Mouse (Mus musculus) stomach, embryonic 15.5 days (tissue): ENCODE results near the gene Rars2. TPM values are rescaled to one million over a fixed set of nuclear protein-coding genes. Genes with fewer than 3 reads are reported as not detected.
A peak's percentile ranks its signal among the peaks of the same experiment; 100 is the strongest.
"Not testable (repeated sequence)": the region's sequence is repeated elsewhere in the genome, so short reads cannot be mapped to it uniquely, and the experiment has no call there.

Experiments used
- ATAC-seq: fragments of 200-750 bp; cut with Nextera tagmentation; 2 replicates; pipeline ENCODE4 v1.8.0; 2017; ENCODE audit warnings: low read depth, moderate number of reproducible peaks, moderate TSS enrichment; ENCODE audit not compliant: insufficient read depth, low FRiP score
- H3K27ac ChIP-seq: fragments of 300-500 bp; sonication (generic); 2 replicates; pipeline ENCODE4 v1.5.1; 2015; ENCODE audit warnings: mild to moderate bottlenecking, inconsistent platforms
- H3K27me3 ChIP-seq: fragments of 300-500 bp; sonication (generic); replicated peaks from 2 replicates; pipeline ENCODE4 v1.6.1; 2015; ENCODE audit warnings: inconsistent platforms
- H3K36me3 ChIP-seq: fragments of 300-500 bp; sonication (generic); 2 replicates; pipeline ENCODE4 v1.6.1; 2015; ENCODE audit warnings: inconsistent platforms
- H3K4me1 ChIP-seq: fragments of 300-500 bp; sonication (generic); 2 replicates; pipeline ENCODE4 v1.6.1; 2015; ENCODE audit warnings: inconsistent platforms
- H3K4me2 ChIP-seq: fragments of 300-500 bp; sonication (generic); 2 replicates; pipeline ENCODE4 v1.6.1; 2015; ENCODE audit warnings: mild to moderate bottlenecking, inconsistent platforms
- H3K4me3 ChIP-seq: fragments of 300-500 bp; sonication (generic); replicated peaks from 2 replicates; pipeline ENCODE4 v1.5.1; 2015; ENCODE audit warnings: inconsistent platforms
- H3K9ac ChIP-seq: fragments of 300-500 bp; sonication (generic); 2 replicates; pipeline ENCODE4 v1.6.1; 2015; ENCODE audit warnings: inconsistent platforms
- H3K9me3 ChIP-seq: fragments of 300-500 bp; sonication (generic); 2 replicates; pipeline ENCODE4 v1.6.1; 2016; ENCODE audit warnings: inconsistent platforms
- WGBS: fragments of 180-500 bp; shearing (Covaris S2); methylation state at CpG from one replicate; pipeline ENCODE4 v1.1.7; 2015; 5-methylcytosine and 5-hydroxymethylcytosine counted together
- polyA plus RNA-seq: library from polyadenylated mRNA; unstranded; fragments of >200 nt; fragmentation: Nextera tagmentation; extraction: Ambion mirVana; gene quantifications from 2 replicates; pipeline ENCODE4 v1.2.1, GENCODE M21; 2015

Gene Rars2
- polyA plus RNA-seq: 66.1 and 68.9 TPM in 2 replicates

DNA sequence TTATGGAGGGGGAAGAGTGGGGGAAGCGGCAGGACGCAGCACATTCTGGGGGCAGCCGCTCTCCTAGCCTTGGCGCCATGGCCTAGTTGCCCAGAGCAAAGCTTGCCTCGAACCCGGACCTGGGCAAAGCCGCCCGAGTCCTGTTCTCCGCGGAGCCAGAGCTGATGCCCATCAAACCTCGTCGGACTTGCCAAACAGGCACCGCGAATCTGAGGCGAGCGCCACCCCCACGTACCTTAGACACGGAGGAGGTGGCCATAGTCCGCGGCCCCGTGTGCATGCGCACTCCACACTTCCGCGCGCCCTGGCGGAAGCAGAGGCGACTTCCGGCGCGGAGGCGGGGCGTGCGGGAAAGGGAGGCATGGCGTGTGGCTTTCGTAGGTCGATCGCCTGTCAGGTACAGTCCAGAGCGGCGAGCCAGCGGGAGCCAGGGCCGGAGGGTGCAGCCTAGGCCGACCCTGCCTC, at the start of gene Rars2, which contains the start of gene Orc3:
TSS of gene Rars2 (plus strand) at position 328 of the 465 bp plus-strand sequence.
TSS of gene Orc3 (minus strand) at position 315 of the 465 bp plus-strand sequence.
- Histone ChIP-seq H3K4me2 (peak within 1 kb of the TSS; percentile 73), H3K4me1 (peaks cover 11% of the 10 kb centered on the region), H3K9ac (peak within 1 kb of the TSS; percentile 80), H3K27ac (peak within 1 kb of the TSS; percentile 85), H3K36me3 (no peaks in the 10 kb centered on the region), H3K4me3 (peak within 1 kb of the TSS; percentile 78), H3K9me3 (no peaks in the 10 kb centered on the region), H3K27me3 (no peaks in the 10 kb centered on the region)
- ATAC-seq: peak; percentile 98
- under 1% methylated on average over 42 of the region's 42 CpGs for WGBS

DNA sequence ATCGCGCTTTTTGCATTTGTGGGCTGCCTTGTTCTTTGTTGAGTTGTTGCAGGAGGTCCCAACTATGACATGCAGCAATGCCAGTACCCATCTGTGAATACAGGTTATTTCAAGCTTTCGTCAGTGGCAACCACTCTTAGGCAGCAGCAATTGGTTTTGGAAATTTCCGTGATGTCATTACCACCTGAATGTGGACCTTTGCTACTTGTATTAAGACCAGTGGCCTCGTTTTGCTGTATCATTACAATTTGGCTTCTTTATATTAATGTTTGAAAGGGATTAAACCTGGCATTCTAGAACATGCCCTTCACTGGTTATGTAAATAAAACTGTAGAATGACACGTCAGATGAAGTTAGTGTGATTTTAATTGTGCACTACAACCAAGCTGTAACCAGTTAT, 48.5 kb upstream of the Rars2 start:
- Histone ChIP-seq H3K4me3 (no peak overlapping the region), H3K9me3 (no peaks in the 10 kb centered on the region), H3K4me2 (no peak overlapping the region), H3K9ac (no peak overlapping the region), H3K27ac (no peak overlapping the region), H3K4me1 (no peaks in the 10 kb centered on the region), H3K27me3 (no peaks in the 10 kb centered on the region), H3K36me3 (peaks cover 23% of the 10 kb centered on the region)
- no peak for ATAC-seq
- 82% methylated on average over 6 of the region's 6 CpGs for WGBS

DNA sequence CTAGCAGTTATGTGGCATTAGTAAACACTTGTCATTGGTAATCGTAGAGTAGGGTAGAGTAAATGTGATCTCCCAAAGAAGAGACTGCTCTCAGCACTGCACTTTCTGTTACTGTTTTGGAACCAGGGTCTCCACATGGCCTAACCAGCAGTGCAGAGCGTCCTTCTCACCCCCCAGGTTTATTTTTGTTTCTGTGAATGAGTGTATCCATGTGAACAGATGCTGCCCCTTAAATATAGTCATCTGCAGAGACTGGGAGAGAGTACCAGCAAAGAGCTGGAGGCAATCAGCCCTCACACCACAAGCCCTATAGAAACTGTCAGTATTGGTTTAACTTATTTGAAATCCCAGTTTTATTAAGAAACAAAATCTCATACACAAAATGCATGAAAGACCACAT, 41.9 kb upstream of the Rars2 start:
- H3K27ac ChIP-seq: no peak overlapping the region
- no peak overlapping the region for H3K4me3 ChIP-seq
- H3K9me3 ChIP-seq: no peaks in the 10 kb centered on the region
- 82% methylated on average over 2 of the region's 2 CpGs for WGBS
- no peak overlapping the region for H3K4me2 ChIP-seq
- no peak overlapping the region for H3K9ac ChIP-seq
- H3K36me3 ChIP-seq: peaks cover 45% of the 10 kb centered on the region
- H3K27me3 ChIP-seq: no peaks in the 10 kb centered on the region
- ATAC-seq: no peak
- H3K4me1 ChIP-seq: no peaks in the 10 kb centered on the region

DNA sequence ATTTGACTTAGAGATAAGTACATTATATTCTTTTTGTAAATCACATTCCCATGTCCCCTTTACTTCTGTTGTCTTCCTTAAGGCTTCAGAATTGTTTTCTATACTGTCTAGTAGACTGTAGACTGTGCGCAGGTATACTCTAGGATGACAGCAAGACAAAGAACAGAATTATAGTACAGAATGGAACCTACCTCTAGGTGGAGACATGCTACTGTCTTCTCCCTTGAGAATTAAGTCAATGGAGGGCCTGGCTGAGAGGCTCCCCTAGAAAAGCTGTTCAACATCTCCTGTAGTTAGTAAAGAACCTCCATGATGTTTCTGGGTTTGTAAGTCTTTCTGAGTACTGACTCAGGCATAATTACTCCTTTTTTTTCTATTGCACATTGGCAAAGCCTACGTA, 37.7 kb upstream of the Rars2 start:
- Histone ChIP-seq H3K27ac (no peak overlapping the region), H3K36me3 (peaks cover 45% of the 10 kb centered on the region), H3K4me1 (no peaks in the 10 kb centered on the region), H3K4me3 (no peak overlapping the region), H3K4me2 (no peak overlapping the region), H3K27me3 (no peaks in the 10 kb centered on the region), H3K9ac (no peak overlapping the region), H3K9me3 (no peaks in the 10 kb centered on the region)
- ATAC-seq: no peak
- 86% methylated on average over 2 of the region's 2 CpGs for WGBS

GRCm38 (mm10) chr4:34579215-34579614, 35.5 kb upstream of the Rars2 start:
- WGBS: 85% methylated on average over 1 of the region's 1 CpGs
- no peak for ATAC-seq
- peaks cover 48% of the 10 kb centered on the region for H3K36me3 ChIP-seq

DNA sequence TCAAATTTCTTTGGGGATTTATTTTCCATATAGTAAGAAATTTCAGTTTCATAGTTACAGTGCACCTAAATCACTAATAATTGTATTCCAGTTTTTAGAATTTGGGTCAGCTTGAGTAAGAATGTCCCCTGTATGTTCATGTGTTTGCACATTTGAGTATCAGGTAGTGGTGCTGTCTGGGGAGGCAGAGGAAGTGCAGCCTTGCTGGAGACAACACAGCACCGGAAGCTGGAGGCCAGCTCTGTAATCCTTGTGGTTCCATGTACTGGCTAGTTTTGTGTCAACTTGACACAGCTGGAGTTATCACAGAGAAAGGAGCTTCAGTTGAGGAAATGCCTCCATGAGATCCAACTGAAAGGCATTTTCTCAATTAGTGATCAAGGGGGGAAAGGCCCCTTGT, 33.3 kb upstream of the Rars2 start:
- peaks cover 36% of the 10 kb centered on the region for H3K36me3 ChIP-seq
- 74% methylated on average over 1 of the region's 1 CpGs for WGBS

More at GRCm38 (mm10) chr4:34579215-34579614, 35.5 kb upstream of the Rars2 start:
- no peaks in the 10 kb centered on the region for H3K27me3 ChIP-seq
- H3K27ac ChIP-seq: no peak overlapping the region
- no peak overlapping the region for H3K9ac ChIP-seq
- no peak overlapping the region for H3K4me2 ChIP-seq
- no peaks in the 10 kb centered on the region for H3K9me3 ChIP-seq
- no peaks in the 10 kb centered on the region for H3K4me1 ChIP-seq
- H3K4me3 ChIP-seq: no peak overlapping the region

DNA sequence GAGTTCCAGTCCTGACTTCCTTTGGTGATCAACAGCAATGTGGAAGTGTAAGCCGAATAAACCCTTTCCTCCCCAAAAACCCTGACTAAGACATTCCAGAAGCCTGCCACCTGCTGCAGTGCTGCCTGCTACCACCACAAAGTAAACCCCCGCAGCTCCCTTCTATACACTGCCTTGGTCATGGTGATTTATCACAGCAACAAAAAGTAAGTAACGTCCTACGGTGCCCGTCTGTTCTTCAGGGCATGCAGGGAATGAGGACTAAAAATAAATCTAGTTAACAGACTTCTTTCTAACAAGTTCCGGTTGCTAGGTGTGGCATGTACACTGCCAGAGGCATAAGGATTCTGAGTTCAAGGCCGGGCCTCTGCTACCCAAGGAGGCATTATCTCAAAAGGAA, 32.8 kb upstream of the Rars2 start:
- ATAC-seq: no peak; the same call in 1 of the 2 replicates
- 66% methylated on average over 7 of the region's 7 CpGs for WGBS
- peaks cover 36% of the 10 kb centered on the region for H3K36me3 ChIP-seq
- no peak overlapping the region for H3K4me3 ChIP-seq
- no peak overlapping the region for H3K27ac ChIP-seq
- no peaks in the 10 kb centered on the region for H3K9me3 ChIP-seq
- H3K9ac ChIP-seq: no peak overlapping the region
- no peaks in the 10 kb centered on the region for H3K27me3 ChIP-seq
- H3K4me2 ChIP-seq: no peak overlapping the region
- H3K4me1 ChIP-seq: no peaks in the 10 kb centered on the region

More for the DNA sequence above, 33.3 kb upstream of the Rars2 start:
- H3K9me3 ChIP-seq, H3K27ac ChIP-seq, H3K4me2 ChIP-seq, H3K27me3 ChIP-seq, H3K4me1 ChIP-seq, ATAC-seq, H3K9ac ChIP-seq, H3K4me3 ChIP-seq: not testable (repeated sequence)

- Histone ChIP-seq H3K9ac (no peak overlapping the region), H3K27me3 (no peaks in the 10 kb centered on the region), H3K36me3 (peaks cover 35% of the 10 kb centered on the region), H3K4me1 (no peaks in the 10 kb centered on the region), H3K9me3 (no peaks in the 10 kb centered on the region), H3K4me3 (no peak overlapping the region), H3K27ac (no peak overlapping the region), H3K4me2 (no peak overlapping the region)
- WGBS: 66% methylated on average over 5 of the region's 5 CpGs
- peak; percentile 56 for ATAC-seq
Observed at GRCm38 (mm10) chr4:34582476-34582875, 32.3 kb upstream of the Rars2 start.

GRCm38 (mm10) chr4:34583427-34583826, 31.3 kb upstream of the Rars2 start:
- H3K4me2 ChIP-seq: no peak overlapping the region
- no peaks in the 10 kb centered on the region for H3K27me3 ChIP-seq
- peaks cover 31% of the 10 kb centered on the region for H3K36me3 ChIP-seq
- H3K9me3 ChIP-seq: no peaks in the 10 kb centered on the region
- ATAC-seq: no peak
- no peaks in the 10 kb centered on the region for H3K4me1 ChIP-seq
- H3K9ac ChIP-seq: no peak overlapping the region
- WGBS: 89% methylated on average over 3 of the region's 3 CpGs
- no peak overlapping the region for H3K27ac ChIP-seq
- H3K4me3 ChIP-seq: no peak overlapping the region

DNA sequence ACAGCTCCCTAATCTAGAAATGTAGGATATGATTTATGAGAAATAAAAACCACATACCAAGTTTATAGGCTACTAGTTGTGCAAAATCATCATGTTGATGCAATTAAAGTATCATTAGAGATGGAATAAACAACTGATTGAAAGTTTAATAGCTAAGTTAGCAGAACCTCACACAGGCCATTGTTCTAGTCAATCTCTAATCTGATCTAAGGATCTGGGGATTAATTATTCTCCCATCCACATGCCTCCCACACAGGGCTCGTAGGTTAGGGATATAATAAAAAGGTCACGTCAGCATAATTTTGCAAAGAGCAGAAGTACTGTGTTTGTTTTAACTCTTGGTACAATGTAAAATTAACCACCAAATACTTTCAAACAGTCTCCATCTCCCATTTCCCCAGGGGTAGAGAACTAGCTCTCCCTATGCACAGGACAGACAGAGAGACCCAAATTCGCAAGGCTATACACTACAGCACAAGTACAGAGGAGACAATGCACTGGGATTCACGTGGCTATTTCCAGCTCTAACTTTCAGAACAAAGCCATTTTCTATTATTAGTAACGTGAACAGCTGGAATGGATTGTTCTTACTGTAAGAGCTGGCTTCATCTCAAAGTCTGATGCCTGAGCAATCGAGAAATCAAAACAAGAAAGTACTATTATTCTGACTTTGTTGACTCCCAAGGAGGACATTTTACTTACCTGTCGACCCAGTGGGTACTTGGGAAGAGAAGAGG, 29.7 kb upstream of the Rars2 start:
- no peak overlapping the region for H3K9ac ChIP-seq
- H3K36me3 ChIP-seq: peaks cover 25% of the 10 kb centered on the region
- no peak overlapping the region for H3K4me2 ChIP-seq
- WGBS: 70% methylated on average over 7 of the region's 7 CpGs
- H3K4me1 ChIP-seq: no peaks in the 10 kb centered on the region
- H3K9me3 ChIP-seq: no peaks in the 10 kb centered on the region
- H3K27ac ChIP-seq: no peak overlapping the region
- no peak for ATAC-seq
- no peak overlapping the region for H3K4me3 ChIP-seq
- no peaks in the 10 kb centered on the region for H3K27me3 ChIP-seq

DNA sequence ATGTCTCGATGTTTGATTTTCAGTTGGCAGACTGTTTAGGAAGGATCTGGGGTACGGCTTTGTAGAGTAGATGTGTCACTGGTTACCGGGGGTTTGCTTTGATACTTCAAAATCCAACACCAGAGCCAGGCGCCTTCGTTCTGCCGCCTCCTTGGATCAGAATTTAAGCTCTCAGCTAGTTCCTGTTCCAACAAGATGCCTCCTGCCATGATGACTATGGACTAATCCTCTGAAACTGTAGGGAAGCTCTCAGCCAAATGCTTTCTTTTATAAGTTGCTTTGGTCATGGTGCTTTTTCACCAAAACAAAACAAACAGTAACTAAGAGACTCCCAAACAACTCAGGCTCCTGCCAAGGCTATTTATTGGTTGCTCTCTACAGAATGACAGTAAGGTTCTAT, 11.6 kb upstream of the Rars2 start:
- Histone ChIP-seq H3K27ac (no peak overlapping the region), H3K36me3 (peaks cover 26% of the 10 kb centered on the region), H3K4me1 (no peaks in the 10 kb centered on the region), H3K27me3 (no peaks in the 10 kb centered on the region), H3K9me3 (no peaks in the 10 kb centered on the region), H3K9ac (no peak overlapping the region), H3K4me3 (no peak overlapping the region), H3K4me2 (no peak overlapping the region)
- WGBS: 90% methylated on average over 6 of the region's 6 CpGs
- no peak for ATAC-seq

DNA sequence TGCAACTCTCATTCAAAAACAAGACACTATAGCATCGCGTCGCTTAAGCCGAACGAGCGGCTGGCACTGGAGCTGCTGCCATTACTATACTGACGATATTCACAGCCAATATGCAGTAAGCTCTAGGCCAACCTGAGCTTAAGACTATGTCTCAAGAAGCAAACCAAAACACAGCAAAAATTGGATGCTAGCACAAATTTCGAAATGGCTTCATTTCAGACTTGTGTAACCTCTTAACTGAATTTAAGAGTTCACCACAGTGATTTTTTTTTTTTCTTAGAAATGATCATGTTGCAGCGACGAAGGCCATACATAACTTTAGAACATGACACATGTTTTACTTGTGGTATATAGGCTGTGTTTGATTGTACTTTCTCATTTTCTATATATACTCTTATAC, 8.1 kb upstream of the Rars2 start:
- no peak overlapping the region for H3K4me2 ChIP-seq
- no peak overlapping the region for H3K9ac ChIP-seq
- H3K27me3 ChIP-seq: no peaks in the 10 kb centered on the region
- WGBS: 93% methylated on average over 10 of the region's 10 CpGs
- H3K4me3 ChIP-seq: no peak overlapping the region
- no peak overlapping the region for H3K27ac ChIP-seq
- H3K9me3 ChIP-seq: no peaks in the 10 kb centered on the region
- peaks cover 23% of the 10 kb centered on the region for H3K36me3 ChIP-seq
- no peaks in the 10 kb centered on the region for H3K4me1 ChIP-seq
- no peak for ATAC-seq
